Mouse (Mus musculus): ENCODE data around the gene Prkn. TPM values are rescaled to one million over a fixed set of nuclear protein-coding genes. Genes with fewer than 3 reads are reported as not detected.
A peak's percentile ranks its signal among the peaks of the same experiment; 100 is the strongest.

Prkn gene
- total and polyA plus RNA-seq, 2 experiments from 2014 or later, result 6.2 to 6.8 TPM

DNA sequence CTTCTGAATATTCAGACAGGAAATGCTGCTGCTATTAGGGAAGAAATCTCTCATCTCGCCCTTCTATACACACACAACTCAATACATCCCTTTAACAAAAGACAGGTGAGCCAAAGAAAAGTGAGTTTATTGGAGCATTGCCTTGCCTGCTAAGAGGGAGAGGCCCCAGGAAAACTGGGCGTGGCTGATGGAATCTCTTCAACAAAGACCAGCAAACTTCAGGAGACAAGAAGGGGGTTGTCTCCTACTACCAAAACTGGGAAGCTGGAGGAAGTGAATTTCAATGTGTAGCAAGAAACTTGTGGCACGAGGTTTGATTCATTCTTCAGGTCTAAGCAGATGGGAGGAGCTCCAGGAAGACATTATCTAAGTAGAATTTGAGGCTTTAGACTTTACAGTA is 989.3 kb downstream of the Prkn start:
- Histone ChIP-seq H3K4me2 (ENCODE audit: low read depth) (no peak overlapping the region), H3K27ac (ENCODE audit: low read depth, low read length) (no peak overlapping the region), H3K9me3 (ENCODE audit: low read length) (no peaks in the 10 kb centered on the region), H3K4me1 (ENCODE audit: insufficient read depth) (no peaks in the 10 kb centered on the region), H3K27me3 (ENCODE audit: insufficient read depth, low read length) (no peaks in the 10 kb centered on the region), H3K36me3 (ENCODE audit: insufficient read depth) (no peaks in the 10 kb centered on the region), H3K9ac (no peak overlapping the region), H3K4me3 (ENCODE audit: low read depth, low read length) (no peak overlapping the region)
- ATAC-seq (no peak), DNase-seq (no peak)
- TF ChIP-seq CTCF (IDR thresholded peaks at IDR 0.05; ENCODE audit: low read depth), result no peak
- 69% methylated on average over 3 of the region's 3 CpGs for WGBS

DNA sequence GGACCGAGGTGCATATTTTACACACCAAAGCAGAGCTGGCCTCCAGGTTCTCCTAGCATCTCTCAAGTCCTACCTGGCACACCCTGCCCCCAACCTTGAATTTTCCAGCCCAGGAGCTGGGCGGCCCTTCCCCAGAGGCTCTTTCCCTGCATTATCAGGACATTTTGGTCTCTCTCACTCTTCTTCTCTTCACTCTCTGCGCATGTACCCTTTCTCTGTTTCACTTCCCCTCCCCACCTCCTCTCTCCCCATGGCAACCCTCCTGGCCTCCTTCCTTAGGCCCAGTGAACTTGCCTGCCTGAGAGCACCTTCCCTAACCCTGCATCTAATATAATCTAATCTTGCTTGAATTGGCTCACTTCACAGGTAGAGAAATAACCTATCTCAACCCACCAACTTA is 996.9 kb downstream of the Prkn start:
- Histone ChIP-seq H3K27me3 (ENCODE audit: insufficient read depth, low read length) (no peaks in the 10 kb centered on the region), H3K4me3 (ENCODE audit: low read depth, low read length) (no peak overlapping the region), H3K4me1 (ENCODE audit: insufficient read depth) (no peaks in the 10 kb centered on the region), H3K36me3 (ENCODE audit: insufficient read depth) (no peaks in the 10 kb centered on the region), H3K9me3 (ENCODE audit: low read length) (no peaks in the 10 kb centered on the region), H3K4me2 (ENCODE audit: low read depth) (no peak overlapping the region), H3K9ac (no peak overlapping the region), H3K27ac (ENCODE audit: low read depth, low read length) (no peak overlapping the region)
- no peak for ATAC-seq
- TF ChIP-seq CTCF (IDR thresholded peaks at IDR 0.05; ENCODE audit: low read depth), result no peak
- 93% methylated on average over 3 of the region's 3 CpGs for WGBS
- no peak for DNase-seq

DNA sequence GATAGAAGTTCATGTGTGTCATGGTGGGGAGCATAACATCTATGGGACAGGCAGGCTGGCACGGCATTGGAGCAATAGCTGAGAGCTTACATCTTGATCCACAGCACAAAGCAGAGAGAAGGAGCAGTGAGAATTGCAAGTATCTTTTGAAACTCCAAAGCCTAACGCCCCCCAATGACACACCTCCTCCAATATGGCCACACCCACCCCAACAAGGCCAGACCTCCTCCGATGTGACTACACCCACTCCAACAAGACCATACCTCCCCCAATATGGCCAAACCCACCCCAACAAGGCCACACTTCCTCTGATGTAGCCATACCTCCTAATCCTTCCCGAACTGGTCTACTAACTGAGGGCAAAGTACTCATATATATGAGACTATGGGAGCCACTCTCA is 1004.3 kb downstream of the Prkn start:
- Histone ChIP-seq H3K27ac (ENCODE audit: low read depth, low read length) (no peak overlapping the region), H3K4me3 (ENCODE audit: low read depth, low read length) (no peak overlapping the region), H3K9ac (no peak overlapping the region), H3K36me3 (ENCODE audit: insufficient read depth) (no peaks in the 10 kb centered on the region), H3K27me3 (ENCODE audit: insufficient read depth, low read length) (no peaks in the 10 kb centered on the region), H3K9me3 (ENCODE audit: low read length) (no peaks in the 10 kb centered on the region), H3K4me1 (ENCODE audit: insufficient read depth) (no peaks in the 10 kb centered on the region), H3K4me2 (ENCODE audit: low read depth) (no peak overlapping the region)
- 97% methylated on average over 4 of the region's 4 CpGs for WGBS
- DNase-seq (no peak), ATAC-seq (no peak)
- no peak for TF ChIP-seq CTCF (IDR thresholded peaks at IDR 0.05; ENCODE audit: low read depth)

DNA sequence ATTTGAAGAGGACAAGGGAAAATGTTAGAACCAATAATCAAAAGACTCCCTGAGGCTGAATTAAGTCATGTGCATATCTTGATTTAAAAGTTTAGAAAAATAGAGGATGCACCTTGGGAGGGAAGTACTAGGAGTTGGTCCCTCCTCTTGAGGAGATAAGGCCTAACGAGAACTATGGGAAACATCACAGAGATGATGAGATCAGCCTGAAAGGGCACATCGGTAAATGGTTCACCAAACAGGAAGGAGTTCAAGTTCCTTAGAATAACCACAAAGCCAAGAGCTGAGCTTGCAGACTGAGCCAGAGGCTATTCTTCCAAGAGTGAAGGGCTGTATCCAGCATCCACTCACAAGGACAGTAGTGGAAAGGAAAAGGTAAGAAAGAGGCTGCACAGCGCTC is 1004.8 kb downstream of the Prkn start:
- Histone ChIP-seq H3K9ac (no peak overlapping the region), H3K4me2 (ENCODE audit: low read depth) (no peak overlapping the region), H3K27ac (ENCODE audit: low read depth, low read length) (no peak overlapping the region), H3K4me1 (ENCODE audit: insufficient read depth) (no peaks in the 10 kb centered on the region), H3K27me3 (ENCODE audit: insufficient read depth, low read length) (no peaks in the 10 kb centered on the region), H3K36me3 (ENCODE audit: insufficient read depth) (no peaks in the 10 kb centered on the region), H3K9me3 (ENCODE audit: low read length) (no peaks in the 10 kb centered on the region), H3K4me3 (ENCODE audit: low read depth, low read length) (no peak overlapping the region)
- TF ChIP-seq CTCF (IDR thresholded peaks at IDR 0.05; ENCODE audit: low read depth), result no peak
- DNase-seq (no peak), ATAC-seq (no peak)
- WGBS, result 90% methylated on average over 3 of the region's 3 CpGs

DNA sequence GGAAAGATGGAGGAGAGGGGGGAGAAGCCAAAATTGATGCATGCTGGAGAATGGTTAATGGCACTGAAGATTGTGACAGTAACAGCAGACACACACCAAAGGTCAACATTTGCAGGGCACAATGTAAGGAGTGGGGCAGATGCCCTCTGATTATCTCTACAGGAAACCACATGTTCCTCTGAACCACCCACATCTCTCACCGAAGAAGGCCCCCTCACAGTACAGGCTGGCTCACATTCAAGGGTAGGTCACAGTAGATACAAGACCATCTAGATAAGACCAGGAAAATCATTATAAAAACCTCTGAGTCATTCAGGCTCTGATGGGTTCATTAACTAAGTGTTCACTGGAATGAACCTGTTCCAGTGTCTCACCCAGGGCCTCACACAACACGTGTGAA is 1005.3 kb downstream of the Prkn start:
- no peak for ATAC-seq
- Histone ChIP-seq H3K27me3 (ENCODE audit: insufficient read depth, low read length) (no peaks in the 10 kb centered on the region), H3K27ac (ENCODE audit: low read depth, low read length) (no peak overlapping the region), H3K9ac (no peak overlapping the region), H3K4me3 (ENCODE audit: low read depth, low read length) (no peak overlapping the region), H3K36me3 (ENCODE audit: insufficient read depth) (no peaks in the 10 kb centered on the region), H3K9me3 (ENCODE audit: low read length) (no peaks in the 10 kb centered on the region), H3K4me2 (ENCODE audit: low read depth) (no peak overlapping the region), H3K4me1 (ENCODE audit: insufficient read depth) (no peaks in the 10 kb centered on the region)
- WGBS, result 65% methylated on average over 2 of the region's 2 CpGs
- DNase-seq, result no peak
- TF ChIP-seq CTCF (IDR thresholded peaks at IDR 0.05; ENCODE audit: low read depth), result no peak

DNA sequence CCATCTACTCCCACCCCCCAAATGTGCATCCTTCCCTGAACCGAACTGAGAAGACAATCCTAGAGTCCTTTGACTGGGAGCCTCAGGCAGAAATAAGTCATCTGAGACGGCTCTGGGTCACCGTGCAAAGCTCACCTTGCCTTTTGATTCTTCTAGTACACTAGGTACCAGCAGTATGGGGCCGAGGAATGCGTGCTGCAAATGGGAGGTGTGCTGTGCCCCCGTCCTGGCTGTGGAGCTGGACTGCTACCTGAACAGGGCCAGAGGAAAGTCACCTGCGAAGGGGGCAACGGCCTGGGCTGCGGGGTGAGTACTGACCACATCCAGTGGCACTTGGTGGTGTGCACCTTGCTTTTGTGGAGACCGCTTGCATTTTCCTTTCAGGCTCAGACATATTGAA is 1014.4 kb downstream of the Prkn start:
- no peak overlapping the region for H3K4me2 ChIP-seq (ENCODE audit: low read depth)
- DNase-seq, result no peak
- 83% methylated on average over 10 of the region's 10 CpGs for WGBS
- H3K9me3 ChIP-seq (ENCODE audit: low read length), result no peaks in the 10 kb centered on the region
- H3K27ac ChIP-seq (ENCODE audit: low read depth, low read length), result no peak overlapping the region
- H3K27me3 ChIP-seq (ENCODE audit: insufficient read depth, low read length), result no peaks in the 10 kb centered on the region
- H3K9ac ChIP-seq, result no peak overlapping the region
- no peak for ATAC-seq
- no peak for TF ChIP-seq CTCF (IDR thresholded peaks at IDR 0.05; ENCODE audit: low read depth)
- no peaks in the 10 kb centered on the region for H3K36me3 ChIP-seq (ENCODE audit: insufficient read depth)
- H3K4me3 ChIP-seq (ENCODE audit: low read depth, low read length), result no peak overlapping the region
- H3K4me1 ChIP-seq (ENCODE audit: insufficient read depth), result no peaks in the 10 kb centered on the region

DNA sequence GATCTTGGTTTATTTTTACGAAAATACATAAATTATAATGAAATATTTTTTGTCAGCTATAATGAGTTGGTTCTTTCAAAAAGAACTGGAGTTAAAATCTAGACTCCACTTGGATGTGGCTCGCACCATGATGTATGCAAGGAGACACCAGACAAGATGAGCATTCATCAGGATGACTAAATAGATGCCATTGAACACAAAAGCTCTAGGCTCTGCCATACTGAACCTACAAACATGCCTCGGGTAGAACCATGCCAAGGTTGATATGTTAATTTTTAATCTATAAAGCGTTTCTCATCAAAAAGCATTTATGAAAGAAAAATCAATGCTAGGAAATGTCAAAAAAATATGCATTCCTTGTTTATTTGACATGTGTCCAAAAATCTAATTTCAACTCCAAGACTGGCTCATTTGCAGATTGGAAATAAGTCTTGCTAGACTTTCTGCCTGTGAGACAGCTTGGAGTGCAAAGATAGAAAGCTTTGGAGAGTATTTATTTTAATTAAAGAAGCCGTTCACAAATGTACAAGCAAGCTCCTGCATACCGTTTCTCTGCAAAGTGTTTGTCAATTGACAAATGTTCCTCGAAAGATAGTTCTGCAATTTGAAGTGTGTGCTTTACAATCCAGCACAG is 1018.7 kb downstream of the Prkn start:
- ATAC-seq (peak; percentile 79), DNase-seq (peak; percentile 57)
- 59% methylated on average over 7 of the region's 7 CpGs for WGBS
- Histone ChIP-seq H3K27ac (ENCODE audit: low read depth, low read length) (peak overlapping the region; percentile 59), H3K4me3 (ENCODE audit: low read depth, low read length) (no peak overlapping the region), H3K4me2 (ENCODE audit: low read depth) (no peak overlapping the region), H3K36me3 (ENCODE audit: insufficient read depth) (no peaks in the 10 kb centered on the region), H3K27me3 (ENCODE audit: insufficient read depth, low read length) (no peaks in the 10 kb centered on the region), H3K9me3 (ENCODE audit: low read length) (no peaks in the 10 kb centered on the region), H3K4me1 (ENCODE audit: insufficient read depth) (0 out of 2 replicates have a peak, but pooled peaks cover 4% of the 10 kb centered on the region), H3K9ac (no peak overlapping the region)
- no peak for TF ChIP-seq CTCF (IDR thresholded peaks at IDR 0.05; ENCODE audit: low read depth)

Measured in forebrain, postnatal 0 days (tissue).